Mouse (Mus musculus): Measurements from ENCODE around the gene Fgfr2. TPM values are rescaled to one million over a fixed set of nuclear protein-coding genes. Genes with fewer than 3 reads are reported as not detected.

Fgfr2 gene
- polyA plus RNA-seq, 1 experiment from 2014 or later: 93.4 TPM

GRCm38 (mm10) chr7:131331688-131332087 is 1791.5 kb downstream of the Fgfr2 start:
- H3K9me3 ChIP-seq (replicated peaks; ENCODE audit: control insufficient read depth, low read length): no peaks in the 10 kb centered on the region
- no peaks in the 10 kb centered on the region for H3K4me1 ChIP-seq (ENCODE audit: control insufficient read depth, insufficient read depth, low read length)
- H3K27me3 ChIP-seq (ENCODE audit: control insufficient read depth, insufficient read depth, low read length): no peaks in the 10 kb centered on the region
- H3K36me3 ChIP-seq (ENCODE audit: control insufficient read depth, insufficient read depth, low read length): no peaks in the 10 kb centered on the region
- no peak overlapping the region for H3K27ac ChIP-seq (ENCODE audit: low read length)
- H3K4me3 ChIP-seq (replicated peaks; ENCODE audit: low read length): no peak overlapping the region
- WGBS: 60% methylated on average over 2 of the region's 2 CpGs
- no peak overlapping the region for H3K9ac ChIP-seq (ENCODE audit: low read length)
- no peak overlapping the region for H3K4me2 ChIP-seq (ENCODE audit: low read depth, low read length)
- no peak for ATAC-seq (ENCODE audit: insufficient read depth, low FRiP score)

DNA sequence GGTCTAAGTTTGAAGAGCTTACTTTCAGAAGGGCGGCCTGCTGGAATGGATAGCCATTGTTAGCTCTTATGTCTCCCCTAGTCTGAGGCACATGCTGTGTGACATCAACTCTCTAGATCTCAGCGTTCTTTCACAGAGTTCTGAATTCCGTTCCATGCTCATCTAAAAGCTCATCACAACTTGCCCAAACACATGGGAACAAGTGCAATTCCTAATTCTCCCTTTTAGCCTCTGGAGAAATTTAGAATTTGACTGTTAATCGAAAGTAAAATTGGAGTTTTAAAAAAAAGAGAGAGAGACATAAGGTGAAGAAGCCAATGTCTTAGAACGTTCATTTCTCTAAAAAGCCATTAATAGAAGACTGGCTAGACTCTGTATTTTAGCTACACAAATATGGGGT is 1793.7 kb downstream of the Fgfr2 start, which contains the start of gene Fam24b:
Fam24b (minus strand) TSS at position 101 of the 400 bp plus-strand sequence.
- H3K9me3 ChIP-seq (replicated peaks; ENCODE audit: control insufficient read depth, low read length): no peaks in the 10 kb centered on the region
- no peak within 1 kb of the TSS for H3K27ac ChIP-seq (ENCODE audit: low read length)
- no peaks in the 10 kb centered on the region for H3K27me3 ChIP-seq (ENCODE audit: control insufficient read depth, insufficient read depth, low read length)
- no peak for ATAC-seq (ENCODE audit: insufficient read depth, low FRiP score)
- no peak within 1 kb of the TSS for H3K4me3 ChIP-seq (replicated peaks; ENCODE audit: low read length)
- H3K4me2 ChIP-seq (ENCODE audit: low read depth, low read length): no peak within 1 kb of the TSS
- 91% methylated on average over 5 of the region's 5 CpGs for WGBS
- H3K4me1 ChIP-seq (ENCODE audit: control insufficient read depth, insufficient read depth, low read length): no peaks in the 10 kb centered on the region
- no peak within 1 kb of the TSS for H3K9ac ChIP-seq (ENCODE audit: low read length)
- H3K36me3 ChIP-seq (ENCODE audit: control insufficient read depth, insufficient read depth, low read length): no peaks in the 10 kb centered on the region

- H3K4me1 ChIP-seq (ENCODE audit: control insufficient read depth, insufficient read depth, low read length): no peaks in the 10 kb centered on the region
- no peaks in the 10 kb centered on the region for H3K27me3 ChIP-seq (ENCODE audit: control insufficient read depth, insufficient read depth, low read length)
- H3K4me3 ChIP-seq (replicated peaks; ENCODE audit: low read length): no peak overlapping the region
- ATAC-seq (ENCODE audit: insufficient read depth, low FRiP score): no peak
- no peak overlapping the region for H3K27ac ChIP-seq (ENCODE audit: low read length)
- no peaks in the 10 kb centered on the region for H3K9me3 ChIP-seq (replicated peaks; ENCODE audit: control insufficient read depth, low read length)
- 81% methylated on average over 5 of the region's 5 CpGs for WGBS
- no peaks in the 10 kb centered on the region for H3K36me3 ChIP-seq (ENCODE audit: control insufficient read depth, insufficient read depth, low read length)
- no peak overlapping the region for H3K4me2 ChIP-seq (ENCODE audit: low read depth, low read length)
- no peak overlapping the region for H3K9ac ChIP-seq (ENCODE audit: low read length)
Measured at GRCm38 (mm10) chr7:131327054-131327453, 1796.1 kb downstream of the Fgfr2 start.

- no peaks in the 10 kb centered on the region for H3K36me3 ChIP-seq (ENCODE audit: control insufficient read depth, insufficient read depth, low read length)
Measured at GRCm38 (mm10) chr7:131322192-131322591, 1801.0 kb downstream of the Fgfr2 start, which contains the start of gene Cuzd1. TSS of gene Cuzd1 (minus strand) at chr7:131322292.

GRCm38 (mm10) chr7:131318340-131318739 is 1804.8 kb downstream of the Fgfr2 start:
- no peaks in the 10 kb centered on the region for H3K4me1 ChIP-seq (ENCODE audit: control insufficient read depth, insufficient read depth, low read length)
- no peak overlapping the region for H3K4me3 ChIP-seq (replicated peaks; ENCODE audit: low read length)
- no peaks in the 10 kb centered on the region for H3K36me3 ChIP-seq (ENCODE audit: control insufficient read depth, insufficient read depth, low read length)
- no peak overlapping the region for H3K9ac ChIP-seq (ENCODE audit: low read length)
- no peaks in the 10 kb centered on the region for H3K9me3 ChIP-seq (replicated peaks; ENCODE audit: control insufficient read depth, low read length)
- WGBS: 60% methylated on average over 6 of the region's 7 CpGs
- no peak overlapping the region for H3K4me2 ChIP-seq (ENCODE audit: low read depth, low read length)
- no peak overlapping the region for H3K27ac ChIP-seq (ENCODE audit: low read length)
- ATAC-seq (ENCODE audit: insufficient read depth, low FRiP score): no peak
- H3K27me3 ChIP-seq (ENCODE audit: control insufficient read depth, insufficient read depth, low read length): no peaks in the 10 kb centered on the region

More at GRCm38 (mm10) chr7:131322192-131322591, 1801.0 kb downstream of the Fgfr2 start, which contains the start of gene Cuzd1:
- whole genome bisulfite sequencing: 77% methylated on average over 2 of the region's 2 CpGs
- H3K9me3 ChIP-seq (replicated peaks; ENCODE audit: control insufficient read depth, low read length): no peaks in the 10 kb centered on the region
- H3K27me3 ChIP-seq (ENCODE audit: control insufficient read depth, insufficient read depth, low read length): no peaks in the 10 kb centered on the region
- no peak within 1 kb of the TSS for H3K9ac ChIP-seq (ENCODE audit: low read length)
- H3K4me3 ChIP-seq (replicated peaks; ENCODE audit: low read length): no peak within 1 kb of the TSS
- H3K27ac ChIP-seq (ENCODE audit: low read length): no peak within 1 kb of the TSS
- H3K4me1 ChIP-seq (ENCODE audit: control insufficient read depth, insufficient read depth, low read length): no peaks in the 10 kb centered on the region
- ATAC-seq (ENCODE audit: insufficient read depth, low FRiP score): no peak
- no peak within 1 kb of the TSS for H3K4me2 ChIP-seq (ENCODE audit: low read depth, low read length)

DNA sequence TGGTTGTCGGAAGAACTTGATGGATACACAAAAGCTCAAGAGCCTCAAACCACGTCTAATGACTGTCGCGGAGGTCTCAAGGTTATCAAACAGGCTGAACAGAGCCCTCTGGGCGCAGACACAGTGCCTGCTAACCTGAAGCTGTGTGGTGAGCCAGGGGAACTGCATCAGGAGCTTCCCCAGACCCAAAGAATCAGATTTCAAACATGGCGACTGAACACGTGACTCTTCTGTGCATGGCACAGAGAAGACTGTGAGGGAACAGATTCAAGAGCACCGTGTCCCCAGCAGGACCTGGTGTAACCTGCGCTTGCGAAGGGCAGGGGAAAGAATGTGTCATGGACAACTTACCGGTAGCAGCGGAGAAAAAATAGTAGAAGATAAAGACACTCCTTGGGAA is 1805.6 kb downstream of the Fgfr2 start:
- WGBS: 63% methylated on average over 12 of the region's 12 CpGs
- Histone ChIP-seq H3K27me3 (ENCODE audit: control insufficient read depth, insufficient read depth, low read length) (no peaks in the 10 kb centered on the region), H3K27ac (ENCODE audit: low read length) (no peak overlapping the region), H3K36me3 (ENCODE audit: control insufficient read depth, insufficient read depth, low read length) (no peaks in the 10 kb centered on the region), H3K9me3 (replicated peaks; ENCODE audit: control insufficient read depth, low read length) (no peaks in the 10 kb centered on the region), H3K4me3 (replicated peaks; ENCODE audit: low read length) (no peak overlapping the region), H3K4me2 (ENCODE audit: low read depth, low read length) (no peak overlapping the region), H3K4me1 (ENCODE audit: control insufficient read depth, insufficient read depth, low read length) (no peaks in the 10 kb centered on the region), H3K9ac (ENCODE audit: low read length) (no peak overlapping the region)
- ATAC-seq (ENCODE audit: insufficient read depth, low FRiP score): no peak

DNA sequence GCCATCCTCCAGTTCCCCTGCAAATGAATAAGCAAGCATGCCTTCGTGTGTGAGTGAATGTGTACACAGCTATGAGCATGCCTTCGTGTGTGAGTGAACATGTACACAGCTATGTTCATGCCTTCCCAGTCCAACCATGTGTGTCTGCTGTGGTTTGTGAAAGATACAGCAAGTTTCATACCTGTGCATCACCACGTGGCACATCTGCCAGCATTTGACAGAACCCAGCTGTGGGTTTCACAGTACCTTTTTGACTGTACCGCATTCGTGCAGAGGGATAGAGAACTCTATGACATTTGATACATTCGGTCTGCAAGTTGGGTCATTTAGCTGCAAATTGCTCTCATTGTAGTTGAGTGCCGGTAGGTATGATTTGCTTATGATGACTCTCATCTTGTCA is 1808.7 kb downstream of the Fgfr2 start:
- WGBS: 66% methylated on average over 7 of the region's 7 CpGs
- H3K4me1 ChIP-seq (ENCODE audit: control insufficient read depth, insufficient read depth, low read length): no peaks in the 10 kb centered on the region
- no peak overlapping the region for H3K4me3 ChIP-seq (replicated peaks; ENCODE audit: low read length)
- H3K4me2 ChIP-seq (ENCODE audit: low read depth, low read length): no peak overlapping the region
- no peaks in the 10 kb centered on the region for H3K36me3 ChIP-seq (ENCODE audit: control insufficient read depth, insufficient read depth, low read length)
- ATAC-seq (ENCODE audit: insufficient read depth, low FRiP score): no peak
- H3K9me3 ChIP-seq (replicated peaks; ENCODE audit: control insufficient read depth, low read length): no peaks in the 10 kb centered on the region
- no peak overlapping the region for H3K27ac ChIP-seq (ENCODE audit: low read length)
- no peaks in the 10 kb centered on the region for H3K27me3 ChIP-seq (ENCODE audit: control insufficient read depth, insufficient read depth, low read length)
- no peak overlapping the region for H3K9ac ChIP-seq (ENCODE audit: low read length)

GRCm38 (mm10) chr7:131306733-131307132 is 1816.4 kb downstream of the Fgfr2 start:
- ATAC-seq (ENCODE audit: insufficient read depth, low FRiP score): no peak
- Histone ChIP-seq H3K4me3 (replicated peaks; ENCODE audit: low read length) (no peak overlapping the region), H3K4me1 (ENCODE audit: control insufficient read depth, insufficient read depth, low read length) (no peaks in the 10 kb centered on the region), H3K27ac (ENCODE audit: low read length) (no peak overlapping the region), H3K27me3 (ENCODE audit: control insufficient read depth, insufficient read depth, low read length) (no peaks in the 10 kb centered on the region), H3K4me2 (ENCODE audit: low read depth, low read length) (no peak overlapping the region), H3K36me3 (ENCODE audit: control insufficient read depth, insufficient read depth, low read length) (no peaks in the 10 kb centered on the region), H3K9ac (ENCODE audit: low read length) (no peak overlapping the region), H3K9me3 (replicated peaks; ENCODE audit: control insufficient read depth, low read length) (no peaks in the 10 kb centered on the region)
- 73% methylated on average over 5 of the region's 5 CpGs for WGBS

- no peaks in the 10 kb centered on the region for H3K4me1 ChIP-seq (ENCODE audit: control insufficient read depth, insufficient read depth, low read length)
- no peak overlapping the region for H3K4me3 ChIP-seq (replicated peaks; ENCODE audit: low read length)
- H3K4me2 ChIP-seq (ENCODE audit: low read depth, low read length): no peak overlapping the region
- H3K27ac ChIP-seq (ENCODE audit: low read length): no peak overlapping the region
- ATAC-seq (ENCODE audit: insufficient read depth, low FRiP score): no peak
- H3K9ac ChIP-seq (ENCODE audit: low read length): no peak overlapping the region
- H3K36me3 ChIP-seq (ENCODE audit: control insufficient read depth, insufficient read depth, low read length): no peaks in the 10 kb centered on the region
- WGBS: 54% methylated on average over 8 of the region's 8 CpGs
- no peaks in the 10 kb centered on the region for H3K27me3 ChIP-seq (ENCODE audit: control insufficient read depth, insufficient read depth, low read length)
- H3K9me3 ChIP-seq (replicated peaks; ENCODE audit: control insufficient read depth, low read length): no peaks in the 10 kb centered on the region
Measured at GRCm38 (mm10) chr7:131303340-131303739, 1819.8 kb downstream of the Fgfr2 start.

- Histone ChIP-seq H3K9me3 (replicated peaks; ENCODE audit: control insufficient read depth, low read length) (no peaks in the 10 kb centered on the region), H3K9ac (ENCODE audit: low read length) (no peak overlapping the region), H3K4me1 (ENCODE audit: control insufficient read depth, insufficient read depth, low read length) (no peaks in the 10 kb centered on the region), H3K27ac (ENCODE audit: low read length) (no peak overlapping the region), H3K36me3 (ENCODE audit: control insufficient read depth, insufficient read depth, low read length) (no peaks in the 10 kb centered on the region), H3K27me3 (ENCODE audit: control insufficient read depth, insufficient read depth, low read length) (no peaks in the 10 kb centered on the region), H3K4me3 (replicated peaks; ENCODE audit: low read length) (no peak overlapping the region), H3K4me2 (ENCODE audit: low read depth, low read length) (no peak overlapping the region)
- 72% methylated on average over 8 of the region's 8 CpGs for WGBS
- no peak for ATAC-seq (ENCODE audit: insufficient read depth, low FRiP score)
Measured at GRCm38 (mm10) chr7:131297151-131297550, 1826.0 kb downstream of the Fgfr2 start.

Measured in stomach, embryonic 16.5 days (tissue).